Mouse (Mus musculus) bone marrow, adult 2 months (tissue): ENCODE results near the gene Anxa9.

Experiments used
- CTCF ChIP-seq: fragments of 200-500 bp; IDR thresholded peaks from 2 replicates; pipeline ENCODE4 v1.5.1; 2011; ENCODE audit warnings: low read length, control low read depth; ENCODE audit not compliant: control insufficient read depth, insufficient read depth
- POLR2A ChIP-seq: fragments of 200-500 bp; IDR thresholded peaks from 2 replicates; pipeline ENCODE4 v1.6.1; 2011; ENCODE audit warnings: low read depth, mild to moderate bottlenecking, control low read depth, low read length, borderline replicate concordance; ENCODE audit not compliant: control insufficient read depth

GRCm38 (mm10) chr3:95261975-95262374 lies 45.0 kb downstream of the Anxa9 start:
- TF ChIP-seq CTCF = no peak
- no peak for TF ChIP-seq POLR2A
